Mouse (Mus musculus): Measurements from ENCODE around the gene Dcst1.

GRCm38 (mm10) chr3:89354816-89355511, 10.1 kb downstream of the Dcst1 start:
- TF ChIP-seq GATA1 (IDR thresholded peaks at IDR 0.05; ENCODE audit: low read length) (no peak), TAL1 (IDR thresholded peaks at IDR 0.05; ENCODE audit: low read length) (no peak)
